ENCODE assay signal across 14 mouse cellular contexts in genomic region chr1:62527788-62528187, GRCm38 (mm10).
"Had no signal": no experiment of that assay in that cellular context is flagged by ENCODE, and none has a peak within 500 bp of the region (broad histone marks: within the 10 kb centered on the region; RNA-seq: fewer than 3 reads in every experiment).

No protein-coding gene starts in this region.

- DNase-seq: kidney, adult 2 months; kidney, postnatal 25 days; layer of hippocampus, adult 9-11 months; liver, postnatal 0 days; lung, embryonic 14.5 days; thymus, postnatal 25 days had no signal

- H3K4me2 ChIP-seq: liver, embryonic 11.5 days; lung, embryonic 14.5 days; stomach, embryonic 15.5 days had no signal

- H3K4me1 ChIP-seq: stomach, embryonic 15.5 days had no signal

- H3K4me3 ChIP-seq: layer of hippocampus, adult 2 months; stomach, embryonic 15.5 days had no signal

- H3K27ac ChIP-seq: kidney, postnatal 0 days; layer of hippocampus, adult 2 months; liver, embryonic 14.5 days; macrophage; stomach, embryonic 15.5 days had no signal

- H3K9ac ChIP-seq: liver, embryonic 14.5 days; liver, postnatal 0 days; lung, embryonic 14.5 days; stomach, embryonic 15.5 days had no signal

- ATAC-seq: intestine, postnatal 0 days; liver, postnatal 0 days; lung, postnatal 0 days had no signal

- H3K36me3 ChIP-seq: stomach, embryonic 15.5 days had no signal

- H3K9me3 ChIP-seq: stomach, embryonic 15.5 days had no signal

- H3K27me3 ChIP-seq: stomach, embryonic 15.5 days had no signal
